Comparison of ENCODE assay signal across 8 mouse cellular contexts in genomic region chr10:69005199-69005872, GRCm38 (mm10).
DNase-seq lines count a peak whose midpoint lies in the region; TF ChIP-seq lines count a peak whose summit lies in the region.

No protein-coding gene starts in this region.

- no peak overlapping the region for H3K4me3 ChIP-seq in ES-E14 (ENCODE audit: insufficient read depth in 1 of 2, low read depth in 1 of 2, low read length in 2 of 2, poor library complexity in 1 of 2, severe bottlenecking in 1 of 2)
- no peak overlapping the region for H3K4me3 ChIP-seq in layer of hippocampus, adult 2 months

- H3K36me3 ChIP-seq in ES-E14 (ENCODE audit: control insufficient read depth, insufficient read depth, low read length, poor library complexity, severe bottlenecking), result no peaks in the 10 kb centered on the region

- H3K9ac ChIP-seq in ES-E14 (ENCODE audit: insufficient read depth, low read depth, low read length, poor library complexity, severe bottlenecking), result no peak overlapping the region

- no peak overlapping the region for H3K27ac ChIP-seq in ES-E14 (ENCODE audit: insufficient read depth, low read depth, low read length, poor library complexity, severe bottlenecking)
- no peak overlapping the region for H3K27ac ChIP-seq in layer of hippocampus, adult 2 months

- in situ Hi-C loops in ES-E14 (cut with MboI; ENCODE audit: low sequenced_read_pairs in 2 of 2, unreplicated experiment in 2 of 2), result no loop called here

- peak; percentile 87 for TF ChIP-seq CTCF in layer of hippocampus, adult 2 months (conservative IDR thresholded peaks at IDR 0.05)

- DNase-seq in 416B (ENCODE audit: low read depth), result peak; percentile 35
- peak; percentile 76 for DNase-seq in ES-E14 (ENCODE audit: low read depth, low spot score)
- DNase-seq in cerebellum, adult 9-10 months, result peak; percentile 28
- DNase-seq in gastrocnemius, adult 18-20 months (ENCODE audit: low spot score), result peak; percentile 74
- DNase-seq in layer of hippocampus, adult 2 months (ENCODE audit: low spot score in 2 of 2), result peak; percentile 74 to 96
- peak; percentile 87 for DNase-seq in lung, postnatal 14 days
- peak; percentile 30 for DNase-seq in skeletal muscle tissue, adult 2 months (ENCODE audit: low read depth, low spot score)
- DNase-seq in urinary bladder, postnatal 4 days (ENCODE audit: low spot score in 2 of 2), result peak; percentile 62 to 94

- H3K4me1 ChIP-seq in ES-E14 (ENCODE audit: control insufficient read depth in 2 of 2, insufficient read depth in 2 of 2, low read length in 2 of 2, poor library complexity in 1 of 2), result peaks cover 0 to 3% of the 10 kb centered on the region in 2 experiments; a peak in 2 of 4 replicates

- H3K9me3 ChIP-seq in ES-E14 (ENCODE audit: control insufficient read depth, insufficient read depth, low read depth, low read length), result no peaks in the 10 kb centered on the region

TF ChIP-seq in ES-E14, 5 proteins besides CTCF, POLR2A, EP300 and RAD21:
- no peak for TF ChIP-seq MAFK (IDR thresholded peaks at IDR 0.05; ENCODE audit: insufficient read depth, low read depth, low read length)
- no peak for TF ChIP-seq ZNF384 (IDR thresholded peaks at IDR 0.05; ENCODE audit: low read depth, low read length)
- no peak for TF ChIP-seq ZC3H11A (IDR thresholded peaks at IDR 0.05; ENCODE audit: borderline replicate concordance, low read depth, low read length)
- TF ChIP-seq CHD2 (IDR thresholded peaks at IDR 0.05; ENCODE audit: low read depth, low read length), result no peak
- TF ChIP-seq HCFC1 (IDR thresholded peaks at IDR 0.05; ENCODE audit: borderline replicate concordance, insufficient read depth, low read length), result no peak
TF ChIP-seq in ES-E14: peak in this region for 0.

Comparison
In these comparisons a context has a peak if more than half of its experiments do, and no peak if none do; other contexts are left out.
1. DNase-seq: peak in every context shown above with its lines; median percentile 87 in lung, postnatal 14 days; 85 in layer of hippocampus, adult 2 months; 78 in urinary bladder, postnatal 4 days; 76 in ES-E14; 74 in gastrocnemius, adult 18-20 months; 35 in 416B; 30 in skeletal muscle tissue, adult 2 months; 28 in cerebellum, adult 9-10 months.